Mouse (Mus musculus): ENCODE measurements around the gene Ctbp2.

Gene Ctbp2

GRCm38 (mm10) chr7:133041784-133042183 lies 82.4 kb downstream of the Ctbp2 start:
- no peak for DNase-seq (ENCODE audit: low read depth, low spot score)

GRCm38 (mm10) chr7:133040688-133041345 lies 83.3 kb downstream of the Ctbp2 start:
- no peak for DNase-seq (ENCODE audit: low read depth, low spot score)

- DNase-seq (ENCODE audit: low read depth, low spot score) = no peak
These were observed 84.4 kb downstream of the Ctbp2 start for GRCm38 (mm10) chr7:133039556-133040255.

GRCm38 (mm10) chr7:133037618-133038017 lies 86.5 kb downstream of the Ctbp2 start:
- DNase-seq (ENCODE audit: low read depth, low spot score) = no peak

DNA sequence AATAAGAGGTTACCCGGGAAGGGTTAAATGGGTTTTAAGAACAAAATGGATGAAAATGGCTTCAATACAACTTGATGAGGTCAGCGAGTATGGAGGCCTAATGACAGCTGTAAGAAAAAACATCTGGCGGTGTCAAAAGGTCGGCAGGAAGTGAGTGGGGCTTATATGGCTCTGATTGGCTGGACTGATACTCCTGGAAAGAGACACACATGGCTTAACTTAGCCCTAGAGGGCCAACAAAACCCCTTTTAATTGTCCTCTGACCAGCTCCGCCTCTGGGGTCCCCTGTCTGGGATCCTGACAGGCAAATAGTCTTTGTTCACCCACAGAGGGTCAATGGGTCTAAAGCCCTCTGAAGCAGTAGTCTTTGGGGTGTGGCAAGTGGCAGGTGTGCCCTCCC lies 86.9 kb downstream of the Ctbp2 start:
- no peak for DNase-seq (ENCODE audit: low read depth, low spot score)

DNA sequence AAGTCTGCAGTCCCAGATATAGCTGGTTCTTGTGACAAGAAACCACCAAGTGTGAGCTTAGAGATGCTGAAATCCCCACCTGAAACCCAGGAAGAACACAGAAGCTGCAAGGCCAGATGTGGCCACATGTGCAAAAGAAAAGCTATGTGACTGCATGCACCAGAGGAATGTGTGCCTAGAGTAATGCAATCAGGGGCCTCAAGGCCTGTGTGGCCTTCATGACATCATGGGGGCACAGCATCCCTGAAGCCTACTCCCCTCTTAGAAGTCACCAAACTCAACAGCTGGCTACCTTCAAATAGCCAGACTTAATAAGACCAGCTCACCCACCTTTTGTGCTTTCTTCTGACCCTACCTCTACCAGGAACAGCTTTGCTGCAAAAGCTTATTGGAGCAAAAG lies 88.3 kb downstream of the Ctbp2 start:
- no peak for DNase-seq (ENCODE audit: low read depth, low spot score)

GRCm38 (mm10) chr7:133032589-133033203 lies 91.5 kb downstream of the Ctbp2 start:
- peak; percentile 50 for DNase-seq (ENCODE audit: low read depth, low spot score)

GRCm38 (mm10) chr7:133029496-133030047 lies 94.6 kb downstream of the Ctbp2 start:
- no peak for DNase-seq (ENCODE audit: low read depth, low spot score)

DNA sequence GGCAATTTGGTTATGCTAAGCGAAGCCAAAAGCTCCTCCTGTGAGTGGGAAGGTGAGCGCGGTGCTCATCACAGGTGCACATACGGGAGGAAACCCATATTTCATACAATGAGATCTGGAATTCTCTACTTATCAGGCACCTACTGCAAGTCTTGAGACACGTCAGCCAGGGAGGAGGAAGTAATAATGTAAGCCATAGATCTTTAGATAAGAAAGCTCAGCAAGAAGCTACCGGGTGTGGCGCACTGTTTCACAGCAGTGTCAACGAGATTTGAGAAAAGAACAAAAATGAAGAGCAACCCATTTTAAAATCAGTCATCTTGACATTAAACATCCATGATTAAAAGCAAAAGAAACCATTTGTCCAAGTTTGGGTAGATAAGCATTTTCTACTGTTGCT lies 95.2 kb downstream of the Ctbp2 start:
- no peak for DNase-seq (ENCODE audit: low read depth, low spot score)

DNA sequence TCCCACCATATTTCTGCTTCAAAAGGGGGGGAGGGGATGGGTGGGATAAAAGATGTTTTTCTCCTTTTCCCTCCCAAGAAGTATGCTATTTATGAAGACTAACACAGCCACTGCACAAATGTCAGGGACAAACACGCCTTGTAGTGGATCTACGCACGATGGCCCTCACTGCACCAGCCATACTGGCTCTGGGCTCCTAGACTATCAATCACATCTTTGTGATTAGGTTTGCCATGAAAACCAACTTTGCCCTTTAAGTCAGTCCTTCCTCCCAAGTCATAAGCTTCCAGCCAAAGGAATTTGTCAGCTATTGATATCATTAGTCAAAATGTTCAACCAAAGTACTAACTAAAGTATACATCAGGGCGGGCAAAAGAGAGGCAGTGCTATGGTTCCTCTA lies 96.2 kb downstream of the Ctbp2 start:
- DNase-seq (ENCODE audit: low read depth, low spot score) = no peak

- DNase-seq (ENCODE audit: low read depth, low spot score) = no peak
These were observed 99.5 kb downstream of the Ctbp2 start for GRCm38 (mm10) chr7:133024694-133025093.

- DNase-seq (ENCODE audit: low read depth, low spot score) = no peak
These were observed 104.6 kb downstream of the Ctbp2 start for GRCm38 (mm10) chr7:133019481-133020020.

DNA sequence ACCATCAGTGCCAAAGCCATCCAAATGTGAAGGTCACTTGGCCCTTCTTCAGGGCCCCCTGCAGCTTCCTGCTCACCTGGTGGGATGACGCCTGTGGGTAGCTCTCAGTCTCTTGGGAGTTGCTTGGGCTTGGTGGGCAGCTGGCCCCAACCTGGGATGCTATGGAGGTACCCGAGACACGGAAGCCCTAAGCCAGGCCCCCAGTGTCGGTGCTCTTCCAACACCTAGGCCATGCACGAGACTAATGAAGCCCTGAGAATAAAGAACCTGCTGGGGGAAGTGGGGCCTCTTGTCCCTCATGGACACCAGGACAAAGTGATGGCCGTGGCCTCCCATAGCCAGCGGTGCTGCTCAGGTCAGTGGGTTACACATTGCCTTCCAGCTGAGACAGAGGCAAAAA lies 105.2 kb downstream of the Ctbp2 start:
- no peak for DNase-seq (ENCODE audit: low read depth, low spot score)

DNA sequence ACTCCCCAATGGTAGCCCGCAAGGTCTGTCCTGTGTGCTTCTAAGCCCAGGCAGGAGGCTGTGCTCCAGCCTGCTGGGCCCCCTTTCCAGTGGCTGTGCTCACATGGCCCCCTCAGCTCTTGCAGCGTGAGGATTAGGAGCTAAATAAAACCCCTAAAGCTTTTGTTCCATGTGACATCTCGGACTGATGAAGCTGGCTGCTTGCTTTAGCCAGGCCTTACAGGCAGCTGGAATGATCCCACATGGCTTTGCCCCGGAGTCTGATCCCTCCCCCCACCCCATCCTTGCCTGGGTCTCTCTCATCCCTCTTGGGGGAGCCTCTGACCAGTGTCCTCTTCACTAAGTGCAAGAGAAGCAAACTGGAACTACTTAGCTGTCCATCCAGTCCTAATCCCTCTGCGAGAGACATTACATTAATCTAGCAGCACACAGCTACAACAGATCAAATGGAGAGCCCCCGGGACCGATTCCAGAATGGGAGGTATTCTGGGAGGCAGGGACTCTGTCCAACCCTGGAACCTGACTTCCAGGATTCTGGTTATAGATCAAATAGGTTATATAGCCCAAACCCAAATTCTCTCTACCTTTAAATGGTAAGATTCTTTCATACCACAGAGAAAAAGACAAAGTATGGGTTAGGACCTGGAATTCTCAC lies 108.6 kb downstream of the Ctbp2 start:
- no peak for DNase-seq (ENCODE audit: low read depth, low spot score)

DNA sequence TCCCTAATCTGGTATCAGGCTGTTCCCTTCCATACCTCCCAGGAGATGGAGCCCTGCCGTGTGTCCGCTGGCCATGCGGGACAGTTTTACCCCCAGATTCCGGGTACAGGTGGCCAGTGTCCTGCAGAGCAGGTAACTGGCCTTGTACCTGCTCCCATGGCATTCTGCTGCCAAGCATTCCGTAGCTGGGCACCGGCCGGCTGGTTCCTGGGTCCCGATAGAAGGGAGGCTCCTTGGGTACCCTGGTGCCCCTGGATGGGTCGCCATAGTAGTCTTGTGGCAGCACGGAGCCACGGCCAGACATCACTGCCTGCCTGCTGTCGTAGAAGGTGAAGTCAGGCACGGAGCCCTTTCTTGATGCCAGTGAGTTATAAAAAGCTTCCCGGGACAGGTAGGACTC lies 109.5 kb downstream of the Ctbp2 start:
- DNase-seq (ENCODE audit: low read depth, low spot score) = no peak

- no peak for DNase-seq (ENCODE audit: low read depth, low spot score)
These were observed 110.2 kb downstream of the Ctbp2 start for GRCm38 (mm10) chr7:133013923-133014322.

DNA sequence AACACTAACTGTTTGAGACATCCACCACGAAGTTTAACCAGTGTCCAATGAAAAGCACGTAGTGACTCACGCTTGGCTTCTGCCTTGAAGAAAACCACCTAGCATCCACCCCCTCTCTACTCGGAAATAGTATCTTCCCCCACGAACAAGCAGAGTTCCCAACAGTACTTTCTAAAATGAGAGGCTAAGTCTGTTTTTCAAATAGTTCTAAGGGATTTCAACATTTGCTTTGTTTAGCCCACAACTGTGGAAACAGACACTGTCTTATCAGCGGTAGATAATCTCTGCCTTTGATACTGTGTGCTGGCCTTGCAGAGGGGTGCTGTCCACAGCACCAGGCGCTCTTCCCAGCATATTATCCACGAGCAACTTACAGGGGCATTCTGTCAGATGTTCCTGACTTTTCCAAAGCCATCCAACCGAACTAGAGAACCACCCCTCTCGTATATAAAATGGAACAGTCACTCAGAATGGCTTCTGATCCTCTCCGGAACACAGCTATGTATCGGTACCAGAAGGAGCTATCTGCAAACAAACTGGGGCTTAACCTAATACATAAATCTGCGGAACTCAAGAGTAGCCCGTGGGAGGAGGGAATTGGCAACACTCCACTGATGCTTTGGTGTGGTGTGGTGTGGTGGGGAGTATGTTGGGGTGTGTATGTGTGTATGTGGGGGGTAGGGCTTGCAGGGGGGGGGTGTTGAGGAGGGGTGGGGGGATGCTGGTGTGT lies 111.4 kb downstream of the Ctbp2 start:
- no peak for DNase-seq (ENCODE audit: low read depth, low spot score)

DNA sequence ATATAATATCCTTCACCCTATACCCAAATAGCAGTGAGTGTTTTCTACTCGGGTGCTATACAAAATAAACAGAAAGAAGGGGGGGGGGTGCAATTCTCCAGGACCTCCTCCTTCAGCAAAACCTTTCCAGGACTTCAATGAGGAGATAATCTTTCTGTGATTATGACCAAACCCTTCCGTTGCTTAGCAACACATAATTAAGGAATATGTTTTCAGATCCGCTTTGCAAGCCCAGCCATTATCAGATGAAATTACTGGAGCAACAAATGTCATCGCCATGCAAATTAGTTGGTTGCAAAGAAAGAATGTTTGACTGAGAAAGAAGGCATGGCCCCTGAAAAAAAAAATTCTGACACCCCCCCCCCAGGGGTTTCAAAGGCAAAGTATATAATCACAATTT lies 112.5 kb downstream of the Ctbp2 start:
- DNase-seq (ENCODE audit: low read depth, low spot score) = peak; percentile 22

GRCm38 (mm10) chr7:133011191-133011590 lies 113.0 kb downstream of the Ctbp2 start:
- DNase-seq (ENCODE audit: low read depth, low spot score) = peak; percentile 32

DNA sequence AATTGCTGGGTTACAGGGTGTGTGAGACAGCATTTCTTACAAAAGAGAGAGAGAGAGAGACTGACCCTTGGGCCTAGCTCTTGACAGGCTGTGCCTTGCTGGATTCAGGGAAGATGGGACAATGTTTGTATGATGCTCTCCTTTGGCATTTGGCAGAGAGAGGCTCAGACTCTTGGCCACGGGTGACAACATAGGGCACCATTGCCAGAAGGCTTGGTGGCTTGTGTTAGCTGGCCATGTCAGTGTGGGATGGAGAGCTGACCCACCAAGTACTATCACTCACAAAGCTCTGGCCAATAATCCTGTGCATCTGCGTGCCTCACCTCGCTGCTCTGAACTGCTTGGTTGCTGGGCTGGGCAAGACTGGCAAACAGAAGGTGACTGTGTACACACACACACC lies 113.7 kb downstream of the Ctbp2 start:
- no peak for DNase-seq (ENCODE audit: low read depth, low spot score)

DNA sequence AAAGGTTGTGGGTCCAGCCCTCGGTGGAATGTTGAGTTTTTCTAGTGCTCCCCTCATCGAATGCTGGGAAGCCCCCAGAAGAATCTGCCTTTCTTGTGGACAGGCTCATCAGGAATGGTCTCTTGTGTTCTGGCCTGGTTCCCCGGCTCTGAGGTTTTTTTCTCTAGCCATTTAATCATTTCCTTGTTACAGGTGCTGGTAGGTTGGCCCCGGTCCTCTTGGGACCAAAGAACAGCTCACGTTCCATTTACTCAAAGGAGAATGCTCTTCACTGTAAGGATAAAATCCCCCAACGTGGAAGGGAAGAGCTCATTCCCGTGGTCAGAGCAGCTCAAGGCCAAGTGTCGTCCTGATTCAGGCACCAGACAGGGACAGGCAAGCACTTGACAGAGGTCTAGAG lies 114.5 kb downstream of the Ctbp2 start:
- no peak for DNase-seq (ENCODE audit: low read depth, low spot score)

All from brain, embryonic 18.5 days (tissue).